ENCODE assay signal across 17 mouse cellular contexts in the genomic region with DNA sequence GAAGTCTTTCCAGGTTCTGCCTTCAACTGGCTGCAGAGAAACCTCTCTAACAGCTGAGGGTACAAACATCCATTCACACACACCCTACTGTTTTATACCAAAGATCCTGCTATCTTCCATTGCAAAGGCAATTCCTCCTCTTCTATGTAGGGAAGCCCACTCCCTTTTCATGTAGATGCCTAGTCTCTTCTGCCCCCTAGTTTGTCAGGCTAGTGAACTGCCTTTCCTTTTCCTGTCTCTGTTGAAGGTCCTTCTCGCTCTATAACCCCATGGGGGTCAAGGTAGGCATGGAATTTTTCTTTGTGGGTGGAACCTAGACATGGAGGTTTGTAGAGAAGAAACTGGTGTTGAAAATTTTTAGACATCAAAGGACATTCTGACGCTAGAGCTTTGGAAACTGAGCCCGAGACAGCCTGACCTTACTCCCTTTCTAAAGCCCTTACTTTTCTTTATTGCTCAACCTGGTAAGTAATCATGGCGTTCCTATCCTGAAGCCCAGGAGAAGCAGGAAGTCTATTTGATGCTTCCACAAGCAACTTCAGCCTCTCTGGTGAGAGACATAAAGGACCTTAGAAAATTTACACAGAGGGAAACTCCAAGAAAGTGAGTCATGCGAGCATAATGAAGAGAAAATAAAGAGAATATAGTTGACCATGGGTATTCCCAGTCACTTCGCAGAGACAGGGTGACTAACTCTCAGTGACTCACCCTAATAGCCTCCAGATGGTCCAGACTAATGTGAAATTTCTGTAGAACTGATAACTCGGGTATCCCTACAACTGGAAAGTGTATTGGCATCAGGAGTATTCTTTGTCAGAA.
DNase-seq lines count a peak whose midpoint lies in the region; ATAC-seq and TF ChIP-seq lines count a peak whose summit lies in the region.
"Had no signal": no experiment of that assay in that cellular context is flagged by ENCODE, and none has a peak within 500 bp of the region (broad histone marks: within the 10 kb centered on the region; RNA-seq: fewer than 3 reads in every experiment).

No protein-coding gene starts in this region.

- intact Hi-C loops in gastrocnemius, postnatal 36 days (cut with DNase I): no loop called here

- H3K27me3 ChIP-seq in intestine, postnatal 0 days (replicated peaks; ENCODE audit: control insufficient read depth, insufficient read depth, low read length): no peaks in the 10 kb centered on the region
- H3K27me3 ChIP-seq in intestine, embryonic 16.5 days (replicated peaks; ENCODE audit: control insufficient read depth, insufficient read depth, low read length): no peaks in the 10 kb centered on the region
- H3K27me3 ChIP-seq in C2C12 (ENCODE audit: control insufficient read depth, insufficient read depth, insufficient read length): no peaks in the 10 kb centered on the region
- H3K27me3 ChIP-seq: forebrain, embryonic 13.5 days; hindbrain, embryonic 13.5 days; neural tube, embryonic 12.5 days had no signal

- no peak overlapping the region for H3K4me2 ChIP-seq in intestine, postnatal 0 days (replicated peaks; ENCODE audit: low read depth)
- H3K4me2 ChIP-seq in intestine, embryonic 16.5 days (ENCODE audit: low read depth, low read length): no peak overlapping the region
- H3K4me2 ChIP-seq: forebrain, embryonic 13.5 days; hindbrain, embryonic 13.5 days; neural tube, embryonic 12.5 days had no signal

- TF ChIP-seq CTCF in intestine, postnatal 0 days (IDR thresholded peaks at IDR 0.05; ENCODE audit: low read depth): peak; percentile 44
- no peak for TF ChIP-seq CTCF in C2C12 (IDR thresholded peaks at IDR 0.05; ENCODE audit: control insufficient read depth, insufficient read depth, insufficient read length)

- no peak overlapping the region for H3ac ChIP-seq in C2C12 (ENCODE audit: control insufficient read depth, insufficient read length, low read depth)

- H3K4me1 ChIP-seq in intestine, postnatal 0 days (replicated peaks; ENCODE audit: control insufficient read depth, insufficient read depth, low read length): peaks cover 5% of the 10 kb centered on the region
- no peaks in the 10 kb centered on the region for H3K4me1 ChIP-seq in intestine, embryonic 16.5 days (ENCODE audit: control insufficient read depth, insufficient read depth, low read length)
- H3K4me1 ChIP-seq in brown adipose tissue, adult 24 weeks (ENCODE audit: control insufficient read depth, insufficient read depth, insufficient read length, low read length): peaks cover 14% of the 10 kb centered on the region

- peak; percentile 47; the same call in 1 of the 2 replicates for ATAC-seq in intestine, postnatal 0 days
- ATAC-seq in intestine, embryonic 16.5 days: no peak
- ATAC-seq: forebrain, embryonic 13.5 days; midbrain, embryonic 16.5 days had no signal

- H3K9ac ChIP-seq in intestine, postnatal 0 days (ENCODE audit: low read depth, low read length): no peak overlapping the region
- no peak overlapping the region for H3K9ac ChIP-seq in intestine, embryonic 16.5 days (ENCODE audit: low read depth, low read length)
- H3K9ac ChIP-seq: forebrain, embryonic 13.5 days; hindbrain, embryonic 13.5 days; liver, embryonic 14.5 days; neural tube, embryonic 12.5 days had no signal

- no peaks in the 10 kb centered on the region for H3K79me3 ChIP-seq in C2C12 (ENCODE audit: low read depth)

- no peaks in the 10 kb centered on the region for H3K9me3 ChIP-seq in intestine, postnatal 0 days (ENCODE audit: control insufficient read depth)
- H3K9me3 ChIP-seq in intestine, embryonic 16.5 days (ENCODE audit: control insufficient read depth, low read length): no peaks in the 10 kb centered on the region
- H3K9me3 ChIP-seq: forebrain, embryonic 13.5 days; neural tube, embryonic 12.5 days had no signal

- peak; percentile 62 for DNase-seq in 3134 (ENCODE audit: extremely low read depth, insufficient read length, low spot score)
- no peak for DNase-seq in gastrocnemius, postnatal 36 days
- no peak for DNase-seq in ovary, postnatal 14 days (ENCODE audit: low spot score)
- DNase-seq: cerebellum, adult 2 months; heart, adult 11 months; heart, postnatal 10 days; right cerebral cortex, postnatal 4 days; thymus, adult 2 months had no signal

- H3K36me3 ChIP-seq in intestine, postnatal 0 days (ENCODE audit: control insufficient read depth, insufficient read depth): no peaks in the 10 kb centered on the region
- no peaks in the 10 kb centered on the region for H3K36me3 ChIP-seq in intestine, embryonic 16.5 days (ENCODE audit: control insufficient read depth, insufficient read depth, low read length)
- no peaks in the 10 kb centered on the region for H3K36me3 ChIP-seq in C2C12 (ENCODE audit: control insufficient read depth, insufficient read depth)
- H3K36me3 ChIP-seq: hindbrain, embryonic 13.5 days; neural tube, embryonic 12.5 days had no signal

- 80% methylated on average over 7 of the region's 7 CpGs for WGBS in intestine, postnatal 0 days
- 80% methylated on average over 7 of the region's 7 CpGs for WGBS in intestine, embryonic 16.5 days

- H3K79me2 ChIP-seq in C2C12 (ENCODE audit: control insufficient read depth, insufficient read depth): no peaks in the 10 kb centered on the region

- no peak overlapping the region for H3K27ac ChIP-seq in intestine, postnatal 0 days (ENCODE audit: low read depth, low read length)
- H3K27ac ChIP-seq in intestine, embryonic 16.5 days (ENCODE audit: low read length): no peak overlapping the region
- 0 out of 2 replicates have a peak overlapping the region, but pooled peaks have one; percentile 16 for H3K27ac ChIP-seq in brown adipose tissue, adult 24 weeks (replicated peaks; ENCODE audit: low read depth, low read length)
- H3K27ac ChIP-seq: forebrain, embryonic 13.5 days; hindbrain, embryonic 13.5 days; liver, embryonic 14.5 days; neural tube, embryonic 12.5 days had no signal

- H3K4me3 ChIP-seq in intestine, postnatal 0 days (ENCODE audit: low read depth, low read length): no peak overlapping the region
- H3K4me3 ChIP-seq in intestine, embryonic 16.5 days (ENCODE audit: low read length): no peak overlapping the region
- no peak overlapping the region for H3K4me3 ChIP-seq in C2C12 (ENCODE audit: insufficient read depth, poor library complexity, severe bottlenecking)
- no peak overlapping the region for H3K4me3 ChIP-seq in brown adipose tissue, adult 24 weeks (ENCODE audit: insufficient read depth, low read depth, low read length)
- H3K4me3 ChIP-seq: forebrain, embryonic 13.5 days; hindbrain, embryonic 13.5 days; neural tube, embryonic 12.5 days had no signal

TF ChIP-seq in C2C12, 6 proteins besides CTCF, POLR2A, EP300 and RAD21:
- no peak for TF ChIP-seq MAX (IDR thresholded peaks at IDR 0.05)
- TF ChIP-seq FOSL1 (IDR thresholded peaks at IDR 0.05; ENCODE audit: insufficient read depth, low read length, poor library complexity, severe bottlenecking): peak; percentile 96
- TF ChIP-seq MYOG (IDR thresholded peaks at IDR 0.05; ENCODE audit: control insufficient read depth, extremely low read depth, insufficient read length): no peak
- no peak for TF ChIP-seq USF1 (IDR thresholded peaks at IDR 0.05; ENCODE audit: low read depth)
- TF ChIP-seq MYOD1 (IDR thresholded peaks at IDR 0.05; ENCODE audit: control insufficient read depth, insufficient read length, low read depth): no peak
- TF ChIP-seq CEBPB (IDR thresholded peaks at IDR 0.05; ENCODE audit: low read depth): peak; percentile 74
